Mouse (Mus musculus) left cerebral cortex, adult 9 months (tissue): Measurements from ENCODE around the gene Entpd6.

ENCODE experiments used
- DNase-seq, 2 experiments: peaks; one replicate each; pipeline ENCODE4 v3.0.0; 2022; ENCODE audit warnings: low spot score in 2 of 2

The Entpd6 gene

DNA sequence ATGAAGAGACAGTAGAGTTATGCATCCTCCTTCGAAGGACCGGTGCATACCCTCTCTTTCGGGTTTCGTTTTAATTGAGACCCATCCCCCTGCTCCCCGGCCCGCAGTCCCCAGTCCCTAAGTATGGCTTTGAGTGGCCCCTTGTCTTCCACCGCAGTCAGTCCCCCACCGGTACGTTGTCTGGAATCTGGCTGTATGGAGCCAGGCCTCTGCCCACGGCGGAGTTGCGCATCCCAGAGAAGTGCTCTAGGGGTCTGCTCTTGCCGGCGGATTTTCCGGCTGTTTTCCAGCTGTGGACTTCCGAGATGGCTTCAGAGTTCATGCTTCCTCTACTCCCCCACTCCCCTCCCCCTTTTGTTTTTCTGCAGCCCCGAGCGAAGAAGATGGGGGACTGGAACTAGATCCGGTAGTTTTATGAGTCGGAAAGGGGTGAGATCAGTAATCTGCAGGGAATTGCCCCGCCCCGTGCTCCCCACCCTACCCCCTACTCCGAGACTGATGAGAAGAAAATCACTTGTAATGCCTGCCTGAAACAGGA, 38.5 kb downstream of the Entpd6 start:
- DNase-seq, result no peak

DNA sequence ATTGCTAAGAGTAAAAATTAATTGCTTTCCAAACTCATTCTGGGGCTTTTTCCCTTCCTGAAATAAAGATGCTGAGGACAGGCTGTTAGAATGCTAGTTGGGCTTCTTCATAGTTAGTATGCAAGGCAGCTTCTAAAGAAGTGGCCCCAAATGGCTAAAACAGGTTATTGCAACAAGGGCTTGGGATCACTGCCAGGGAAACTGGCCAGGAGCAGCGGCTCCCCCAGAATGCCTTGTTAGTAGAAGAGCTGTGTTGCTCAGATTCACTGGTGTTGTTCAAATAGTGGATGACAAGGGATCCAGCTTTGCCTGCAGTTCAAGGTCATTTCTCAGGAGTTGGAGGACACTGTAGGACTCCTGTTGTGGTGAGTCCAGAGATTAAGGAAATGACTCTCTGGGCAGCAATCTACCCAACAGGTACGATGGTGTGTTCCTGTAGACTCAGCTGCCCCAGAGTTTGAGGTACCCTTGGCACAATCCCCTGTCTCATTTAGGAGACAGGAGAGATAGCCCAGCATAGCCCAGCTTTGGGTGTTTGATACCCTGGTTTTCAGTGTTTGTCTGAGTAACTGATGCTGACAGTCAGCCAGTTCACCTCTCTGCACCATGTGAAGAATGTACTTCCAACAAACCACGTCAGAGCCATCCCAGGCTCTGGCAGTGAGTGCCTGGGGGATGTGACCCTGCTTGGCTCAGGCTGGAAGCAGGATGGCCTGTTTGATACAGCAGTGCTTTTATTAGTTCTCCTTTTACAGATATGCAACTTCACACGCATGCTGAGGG, 40.1 kb downstream of the Entpd6 start:
- peak; percentile 42 to 78 for DNase-seq

DNA sequence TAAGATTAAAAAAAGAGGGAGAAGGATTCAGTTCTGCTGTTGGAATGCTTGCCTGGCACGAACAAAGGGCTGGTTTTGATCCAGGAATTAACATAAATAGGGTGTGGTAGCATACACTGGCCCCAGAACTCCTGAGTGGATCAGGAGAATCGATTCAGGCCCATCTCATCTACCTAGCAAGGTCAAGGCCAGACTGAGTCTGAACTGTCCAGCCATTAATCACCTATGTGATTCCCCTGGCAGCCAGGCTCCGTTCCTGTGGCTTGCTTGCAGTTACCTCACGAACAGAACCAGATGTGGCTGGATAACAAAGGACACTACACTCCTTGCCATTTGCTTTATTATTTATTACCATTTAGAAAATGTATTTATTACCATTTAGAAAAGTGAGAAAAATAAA, 44.5 kb downstream of the Entpd6 start:
- no peak for DNase-seq

DNA sequence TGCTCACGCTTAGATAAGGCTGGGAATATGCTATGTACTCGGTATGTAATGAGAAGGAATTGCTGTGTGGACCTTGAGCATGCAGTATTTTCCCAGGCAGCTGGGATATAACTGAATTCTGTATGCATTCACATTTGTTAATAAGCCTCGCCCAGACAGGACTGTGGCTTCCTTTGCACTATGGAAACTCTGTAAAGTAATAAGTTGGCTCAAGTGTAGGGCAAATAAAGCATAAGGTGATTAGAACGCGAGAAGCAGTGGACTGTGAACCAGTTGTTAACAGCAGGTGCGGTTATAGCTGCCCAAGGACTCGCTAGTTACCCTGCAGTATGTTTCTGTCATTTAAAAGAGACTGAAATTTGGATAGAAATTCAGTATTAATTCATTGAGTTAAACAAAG, 49.2 kb downstream of the Entpd6 start:
- no peak for DNase-seq

DNA sequence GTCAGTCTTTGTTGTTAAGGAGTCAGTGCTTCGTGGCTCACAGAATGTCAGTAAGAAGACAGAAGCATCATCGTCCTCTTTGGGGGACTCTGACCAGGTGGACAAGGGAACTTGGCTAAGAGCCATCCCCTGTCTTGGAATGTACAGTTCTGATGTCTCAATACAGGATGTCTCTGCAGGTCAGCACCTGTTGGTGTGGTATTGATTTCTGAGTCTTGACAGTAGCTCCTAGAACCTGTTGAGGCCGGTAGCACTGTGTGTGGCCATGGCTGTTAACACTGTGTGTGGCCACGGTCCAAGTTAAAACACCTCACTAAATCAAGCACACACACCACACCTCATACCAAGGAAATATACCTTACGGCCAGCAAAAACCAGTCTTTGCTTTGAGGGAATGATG, 51.8 kb downstream of the Entpd6 start:
- DNase-seq, result no peak

DNA sequence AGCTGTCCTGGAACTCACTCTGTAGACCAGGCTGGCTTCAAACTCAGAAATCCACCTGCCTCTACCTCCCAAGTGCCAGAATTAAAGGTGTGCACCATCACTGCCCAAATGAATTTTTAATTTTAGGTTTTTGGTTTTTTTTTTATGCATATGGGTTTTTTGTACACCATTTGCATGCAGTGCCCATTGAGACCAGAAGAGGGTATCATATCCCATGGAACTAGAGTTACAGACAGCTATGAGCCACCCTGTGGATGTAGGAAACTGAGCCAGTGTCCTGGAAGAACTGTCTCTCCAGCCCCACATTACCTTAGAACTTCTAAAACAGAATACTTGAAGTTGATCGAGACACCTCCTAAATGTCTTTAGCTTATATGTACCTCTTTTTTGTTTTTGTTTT, 54.2 kb downstream of the Entpd6 start:
- DNase-seq, result no peak

DNA sequence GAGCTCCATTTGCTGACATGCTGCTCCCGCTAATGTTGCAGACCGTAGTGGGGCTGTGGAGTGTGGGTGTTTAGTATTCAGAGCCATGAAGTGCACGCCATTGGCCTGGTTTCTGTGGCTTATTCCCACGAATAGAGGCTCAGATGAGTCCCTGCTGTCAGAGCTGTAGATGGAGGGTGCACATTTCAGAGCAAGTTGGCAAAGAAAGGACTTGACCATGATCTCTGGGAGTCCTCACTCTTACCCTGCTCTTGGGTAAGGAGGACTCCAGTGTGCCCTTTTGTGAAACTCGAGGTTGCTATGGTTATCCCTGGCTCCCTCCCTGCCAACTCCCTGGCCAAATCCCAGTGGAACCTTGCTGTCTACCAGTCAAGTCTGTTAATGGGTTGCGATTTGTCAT, 59.5 kb downstream of the Entpd6 start:
- DNase-seq, result no peak

DNA sequence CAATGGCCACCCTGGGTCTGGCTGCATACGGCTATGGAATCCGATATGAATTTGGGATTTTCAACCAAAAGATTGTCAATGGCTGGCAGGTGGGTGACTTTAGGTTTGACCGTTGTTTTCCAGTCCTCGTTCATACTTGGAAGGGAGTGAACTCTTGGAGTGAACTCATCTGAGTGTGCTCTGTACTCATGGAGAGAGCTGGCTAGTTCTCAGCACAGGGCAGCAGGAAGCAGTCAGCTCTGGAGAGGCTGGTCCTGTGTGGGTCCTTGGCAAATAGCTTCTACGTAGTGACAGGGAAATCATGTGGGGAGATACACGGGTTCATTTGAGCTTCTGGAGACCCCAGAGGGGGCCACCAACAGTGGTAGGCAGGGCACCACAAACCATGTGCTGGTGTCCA, 60.0 kb downstream of the Entpd6 start:
- no peak for DNase-seq

DNA sequence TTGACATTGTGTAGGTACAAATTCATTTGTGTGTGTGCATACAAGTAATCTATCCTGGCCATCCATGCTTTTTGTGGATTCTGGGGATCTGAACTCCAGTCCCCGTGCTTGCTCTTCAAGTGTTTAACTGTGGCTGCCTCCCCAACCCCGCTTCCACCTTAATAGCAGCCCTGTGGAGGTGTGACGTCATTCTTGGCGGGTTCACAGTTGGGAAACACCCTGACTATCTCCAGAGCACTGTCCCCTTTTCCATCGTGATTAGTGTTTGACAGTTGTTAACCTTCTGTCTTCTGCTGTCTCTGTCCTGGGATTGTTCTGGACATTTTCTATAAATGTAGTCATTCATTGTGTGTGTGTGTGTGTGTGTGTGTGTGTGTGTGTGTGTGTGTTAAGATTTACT, 61.8 kb downstream of the Entpd6 start:
- no peak for DNase-seq

DNA sequence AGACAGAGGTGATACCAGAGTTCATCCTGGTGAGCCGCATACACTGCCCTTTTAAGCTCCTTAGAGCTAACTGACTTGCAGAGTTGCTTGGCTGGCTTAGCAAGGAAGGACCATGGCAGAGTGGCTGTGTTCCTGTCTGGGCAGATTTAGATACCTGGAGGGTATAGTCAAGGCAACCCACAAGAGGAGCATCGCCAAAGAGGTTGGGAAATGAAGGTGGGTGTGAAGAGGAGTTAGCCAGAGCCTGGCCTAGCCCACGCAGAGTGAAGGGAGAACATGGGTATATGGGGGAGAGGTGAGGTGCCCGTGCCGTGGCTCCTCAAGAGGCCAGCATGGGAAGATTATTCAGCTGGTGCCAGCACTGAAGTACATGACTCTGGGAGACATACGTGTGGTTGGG, 64.0 kb downstream of the Entpd6 start:
- DNase-seq, result no peak

DNA sequence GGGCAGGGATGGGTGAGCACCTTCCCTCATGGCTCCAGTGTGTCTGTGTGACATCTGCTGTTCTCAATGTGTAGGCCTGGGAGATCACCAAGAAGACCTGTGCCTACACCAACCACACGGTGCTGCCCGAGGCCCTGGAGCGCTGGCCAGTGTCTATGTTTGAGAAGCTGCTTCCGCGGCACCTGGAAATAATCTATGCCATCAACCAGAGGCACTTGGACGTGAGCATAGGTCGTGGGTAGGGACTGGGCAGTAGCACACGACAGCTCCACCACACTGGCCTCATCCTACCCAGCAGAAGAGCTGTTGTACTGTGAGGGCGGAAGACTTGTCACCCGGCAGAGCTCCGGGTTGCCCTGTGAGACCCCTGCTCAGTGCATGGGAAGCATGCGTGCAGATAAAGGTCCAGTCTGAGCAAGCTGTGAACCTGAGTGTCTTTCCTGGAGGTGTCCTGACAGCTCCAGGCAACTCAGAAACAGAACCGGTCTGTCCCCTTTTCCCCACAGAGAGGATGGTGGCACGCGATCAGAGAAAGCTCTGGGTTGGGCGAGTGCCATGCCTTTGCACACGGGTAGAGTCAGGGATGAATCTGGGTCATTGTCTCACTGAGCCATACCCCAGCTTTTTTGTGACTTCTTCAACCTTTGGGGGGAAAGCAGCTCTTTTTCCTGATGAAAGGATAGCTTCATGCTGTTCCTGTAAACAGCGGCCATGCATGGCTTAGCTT, 68.0 kb downstream of the Entpd6 start:
- no peak for DNase-seq

DNA sequence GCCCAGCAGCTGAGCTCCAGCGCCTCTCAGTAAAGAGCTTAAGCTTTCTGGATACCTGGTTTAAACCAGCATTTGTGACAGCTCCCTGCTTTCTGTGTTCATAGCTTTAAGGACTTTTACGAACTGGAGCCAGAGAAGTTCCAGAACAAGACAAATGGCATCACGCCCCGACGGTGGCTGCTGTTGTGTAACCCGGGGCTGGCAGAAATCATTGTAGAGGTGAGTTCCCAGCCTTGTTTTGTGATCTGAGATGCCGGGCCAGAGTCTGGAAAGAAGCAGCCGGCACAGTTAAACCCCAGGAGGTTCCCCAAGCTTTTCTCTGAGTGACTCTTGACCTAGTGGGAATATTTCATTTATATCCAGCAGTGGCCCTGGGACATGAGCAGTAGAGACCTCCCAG, 69.9 kb downstream of the Entpd6 start:
- no peak for DNase-seq

DNA sequence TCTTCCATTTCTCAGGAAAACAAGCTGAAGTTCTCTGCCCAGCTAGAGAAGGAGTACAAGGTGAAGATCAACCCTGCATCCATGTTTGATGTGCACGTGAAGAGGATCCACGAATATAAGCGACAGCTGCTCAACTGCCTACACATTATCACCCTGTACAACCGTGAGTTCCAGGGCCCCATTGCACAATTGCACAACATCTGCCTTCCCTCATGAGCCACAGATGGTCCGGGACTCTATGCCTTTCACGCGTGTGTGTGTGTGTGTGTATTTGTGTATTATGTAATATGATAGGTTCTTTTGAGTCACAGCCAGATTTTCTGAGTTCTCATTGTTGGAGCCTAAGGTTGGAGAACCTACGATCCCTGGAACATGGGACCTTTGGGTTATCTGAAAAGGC, 71.9 kb downstream of the Entpd6 start:
- DNase-seq, result no peak
